Mouse (Mus musculus): ENCODE measurements around the gene Mov10. TPM values are rescaled to one million over a fixed set of nuclear protein-coding genes. Genes with fewer than 3 reads are reported as not detected.

The Mov10 gene
- total and polyA plus RNA-seq, 2 experiments from 2014 or later = 7.7 to 18.2 TPM

- Histone ChIP-seq H3K4me2 (ENCODE audit: low read depth, low read length, poor library complexity, severe bottlenecking) (no peak overlapping the region), H3K36me3 (ENCODE audit: insufficient read depth, low read length) (peaks cover 18% of the 10 kb centered on the region), H3K4me1 (ENCODE audit: insufficient read depth, low read length) (no peaks in the 10 kb centered on the region), H3K27ac (ENCODE audit: low read depth, low read length) (no peak overlapping the region), H3K4me3 (ENCODE audit: low read depth, low read length) (no peak overlapping the region), H3K9ac (replicated peaks; ENCODE audit: low read length, poor library complexity, severe bottlenecking) (no peak overlapping the region), H3K9me3 (ENCODE audit: low read length) (no peaks in the 10 kb centered on the region), H3K27me3 (ENCODE audit: insufficient read depth, low read length) (0 out of 2 replicates have a peak, but pooled peaks cover 5% of the 10 kb centered on the region)
- no peak for TF ChIP-seq CTCF (IDR thresholded peaks at IDR 0.05)
- WGBS = 63% methylated on average over 20 of the region's 20 CpGs
- peak; percentile 87 for DNase-seq (ENCODE audit: low spot score)
- ATAC-seq (ENCODE audit: low FRiP score) = peak; percentile 70
Measured at GRCm38 (mm10) chr3:104793871-104794828, 24.2 kb downstream of the Mov10 start.

DNA sequence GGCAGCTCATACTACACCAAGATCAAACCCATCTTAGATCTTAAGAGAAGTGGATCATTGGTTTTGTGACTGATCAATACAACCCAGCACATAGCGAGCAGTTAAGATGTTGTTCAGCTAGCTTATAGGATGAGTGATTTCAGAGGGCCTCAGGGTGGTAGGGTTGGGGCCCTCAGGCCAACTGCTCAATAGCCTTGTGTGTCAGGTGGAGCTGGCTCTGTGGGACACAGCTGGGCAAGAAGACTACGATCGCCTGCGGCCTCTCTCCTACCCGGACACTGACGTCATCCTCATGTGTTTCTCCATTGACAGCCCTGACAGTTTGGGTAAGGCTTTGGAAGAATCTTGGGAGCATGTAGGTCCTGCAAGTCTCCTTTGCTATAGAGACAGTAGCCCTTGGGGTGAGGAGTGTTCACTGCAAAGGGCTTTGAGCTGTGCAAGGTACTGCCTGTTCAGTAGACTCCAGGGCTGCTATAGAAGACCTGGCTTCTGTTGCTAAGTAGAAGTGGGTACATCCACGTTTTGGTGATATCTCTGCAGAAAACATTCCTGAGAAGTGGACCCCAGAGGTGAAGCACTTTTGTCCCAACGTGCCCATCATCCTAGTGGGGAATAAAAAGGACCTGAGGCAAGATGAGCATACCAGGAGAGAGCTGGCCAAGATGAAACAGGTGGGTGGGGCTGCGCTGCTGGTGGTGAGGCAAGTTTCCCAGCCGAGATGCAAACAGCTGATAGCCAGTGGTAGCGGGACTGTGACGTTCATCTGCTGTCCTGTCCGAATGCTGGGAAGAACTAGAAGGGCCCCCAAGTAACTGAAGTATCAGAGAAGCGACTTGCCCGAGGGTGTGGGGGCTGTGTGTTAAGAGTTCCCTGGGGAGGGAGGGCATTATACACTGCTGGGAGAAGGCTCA, 25.7 kb downstream of the Mov10 start:
- no peak for DNase-seq (ENCODE audit: low spot score)
- TF ChIP-seq CTCF (IDR thresholded peaks at IDR 0.05) = no peak
- no peak for ATAC-seq (ENCODE audit: low FRiP score)
- H3K4me1 ChIP-seq (ENCODE audit: insufficient read depth, low read length) = no peaks in the 10 kb centered on the region; the same call in 1 of the 2 replicates
- 79% methylated on average over 15 of the region's 15 CpGs for whole genome bisulfite sequencing
- 0 out of 2 replicates have a peak, but pooled peaks cover 12% of the 10 kb centered on the region for H3K27me3 ChIP-seq (ENCODE audit: insufficient read depth, low read length)
- no peaks in the 10 kb centered on the region for H3K9me3 ChIP-seq (ENCODE audit: low read length)
- no peak overlapping the region for H3K4me3 ChIP-seq (ENCODE audit: low read depth, low read length)
- H3K36me3 ChIP-seq (ENCODE audit: insufficient read depth, low read length) = peaks cover 15% of the 10 kb centered on the region
- no peak overlapping the region for H3K9ac ChIP-seq (replicated peaks; ENCODE audit: low read length, poor library complexity, severe bottlenecking)
- H3K4me2 ChIP-seq (ENCODE audit: low read depth, low read length, poor library complexity, severe bottlenecking) = no peak overlapping the region
- H3K27ac ChIP-seq (ENCODE audit: low read depth, low read length) = no peak overlapping the region

DNA sequence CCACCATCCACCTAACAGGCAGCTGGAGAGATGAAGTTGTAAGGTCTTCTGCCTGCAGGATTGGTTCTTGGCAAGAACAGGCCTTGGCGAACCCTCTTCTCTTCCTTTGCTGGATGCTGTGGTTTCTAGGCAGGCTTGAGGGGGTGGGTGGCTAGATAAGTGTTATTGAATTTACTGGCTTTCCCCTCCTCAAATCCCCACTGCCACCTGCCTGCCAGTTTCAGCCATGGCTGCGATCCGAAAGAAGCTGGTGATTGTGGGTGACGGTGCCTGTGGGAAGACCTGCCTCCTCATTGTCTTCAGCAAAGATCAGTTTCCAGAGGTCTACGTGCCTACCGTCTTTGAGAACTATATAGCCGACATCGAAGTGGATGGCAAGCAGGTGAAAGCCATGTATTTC, 26.7 kb downstream of the Mov10 start:
- no peak overlapping the region for H3K4me2 ChIP-seq (ENCODE audit: low read depth, low read length, poor library complexity, severe bottlenecking)
- no peak overlapping the region for H3K27ac ChIP-seq (ENCODE audit: low read depth, low read length)
- no peaks in the 10 kb centered on the region; the same call in 1 of the 2 replicates for H3K4me1 ChIP-seq (ENCODE audit: insufficient read depth, low read length)
- H3K27me3 ChIP-seq (ENCODE audit: insufficient read depth, low read length) = 0 out of 2 replicates have a peak, but pooled peaks cover 13% of the 10 kb centered on the region
- DNase-seq (ENCODE audit: low spot score) (no peak), ATAC-seq (ENCODE audit: low FRiP score) (no peak)
- no peak overlapping the region for H3K9ac ChIP-seq (replicated peaks; ENCODE audit: low read length, poor library complexity, severe bottlenecking)
- H3K9me3 ChIP-seq (ENCODE audit: low read length) = no peaks in the 10 kb centered on the region
- no peak for TF ChIP-seq CTCF (IDR thresholded peaks at IDR 0.05)
- WGBS = 94% methylated on average over 8 of the region's 8 CpGs
- H3K36me3 ChIP-seq (ENCODE audit: insufficient read depth, low read length) = peaks cover 11% of the 10 kb centered on the region
- no peak overlapping the region for H3K4me3 ChIP-seq (ENCODE audit: low read depth, low read length)

DNA sequence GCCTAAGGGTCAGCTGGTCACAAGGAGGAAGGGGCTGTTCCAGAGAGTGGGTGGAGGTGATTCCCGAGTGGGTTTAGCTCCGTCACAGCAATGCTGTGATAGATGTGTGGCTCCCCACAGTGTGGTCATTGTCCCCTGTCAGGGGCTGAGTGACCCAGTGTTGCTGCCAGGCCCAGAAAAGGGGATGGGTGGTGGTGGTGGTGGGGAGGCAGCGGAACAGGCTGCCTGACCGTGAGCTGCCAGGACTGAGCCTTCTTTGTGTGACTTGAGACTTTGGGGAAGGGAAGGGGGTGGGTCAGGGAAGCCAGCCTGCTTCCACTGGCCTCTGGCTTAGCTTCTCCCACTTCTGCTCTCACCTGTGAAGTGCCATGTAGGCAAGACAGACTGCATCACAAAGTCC, 27.3 kb downstream of the Mov10 start:
- DNase-seq (ENCODE audit: low spot score) (no peak), ATAC-seq (ENCODE audit: low FRiP score) (0 out of 2 replicates have a peak, but pooled peaks have one; percentile 6)
- 21% methylated on average over 4 of the region's 4 CpGs for WGBS
- no peak for TF ChIP-seq CTCF (IDR thresholded peaks at IDR 0.05)
- peaks cover 7% of the 10 kb centered on the region; the same call in 1 of the 2 replicates for H3K36me3 ChIP-seq (ENCODE audit: insufficient read depth, low read length)
- no peak overlapping the region for H3K4me3 ChIP-seq (ENCODE audit: low read depth, low read length)
- no peaks in the 10 kb centered on the region for H3K9me3 ChIP-seq (ENCODE audit: low read length)
- 0 out of 2 replicates have a peak overlapping the region, but pooled peaks have one; percentile 0 for H3K27ac ChIP-seq (ENCODE audit: low read depth, low read length)
- H3K4me1 ChIP-seq (ENCODE audit: insufficient read depth, low read length) = no peaks in the 10 kb centered on the region; the same call in 1 of the 2 replicates
- peaks cover 15% of the 10 kb centered on the region; the same call in 1 of the 2 replicates for H3K27me3 ChIP-seq (ENCODE audit: insufficient read depth, low read length)
- 0 out of 2 replicates have a peak overlapping the region, but pooled peaks have one; percentile 14 for H3K9ac ChIP-seq (replicated peaks; ENCODE audit: low read length, poor library complexity, severe bottlenecking)
- H3K4me2 ChIP-seq (ENCODE audit: low read depth, low read length, poor library complexity, severe bottlenecking) = peak overlapping the region; percentile 97; the same call in 1 of the 2 replicates

- no peak for DNase-seq (ENCODE audit: low spot score)
- H3K4me3 ChIP-seq (ENCODE audit: low read depth, low read length) = peak overlapping the region; percentile 53; the same call in 1 of the 2 replicates
- H3K9me3 ChIP-seq (ENCODE audit: low read length) = no peaks in the 10 kb centered on the region
- H3K9ac ChIP-seq (replicated peaks; ENCODE audit: low read length, poor library complexity, severe bottlenecking) = 0 out of 2 replicates have a peak overlapping the region, but pooled peaks have one; percentile 14
- H3K27ac ChIP-seq (ENCODE audit: low read depth, low read length) = 0 out of 2 replicates have a peak overlapping the region, but pooled peaks have one; percentile 0
- H3K27me3 ChIP-seq (ENCODE audit: insufficient read depth, low read length) = peaks cover 20% of the 10 kb centered on the region; the same call in 1 of the 2 replicates
- no peak for TF ChIP-seq CTCF (IDR thresholded peaks at IDR 0.05)
- H3K4me1 ChIP-seq (ENCODE audit: insufficient read depth, low read length) = no peaks in the 10 kb centered on the region; the same call in 1 of the 2 replicates
- H3K4me2 ChIP-seq (ENCODE audit: low read depth, low read length, poor library complexity, severe bottlenecking) = peak overlapping the region; percentile 97
- 40% methylated on average over 6 of the region's 6 CpGs for WGBS
- ATAC-seq (ENCODE audit: low FRiP score) = 0 out of 2 replicates have a peak, but pooled peaks have one; percentile 1
- peaks cover 3% of the 10 kb centered on the region; the same call in 1 of the 2 replicates for H3K36me3 ChIP-seq (ENCODE audit: insufficient read depth, low read length)
Measured at GRCm38 (mm10) chr3:104790401-104790937, 27.9 kb downstream of the Mov10 start.

Measured in midbrain, postnatal 0 days (tissue).